Mouse (Mus musculus) kidney, embryonic 14.5 days (tissue): ENCODE results near the gene BC117090. TPM values are rescaled to one million over a fixed set of nuclear protein-coding genes. Genes with fewer than 3 reads are reported as not detected.
"Not testable (repeated sequence)": the region's sequence is repeated elsewhere in the genome, so short reads cannot be mapped to it uniquely, and the experiment has no call there.

Source experiments
- ATAC-seq: fragments of 200-750 bp; cut with Nextera tagmentation; 2 replicates; pipeline ENCODE4 v1.8.0; 2017; ENCODE audit warnings: moderate number of reproducible peaks, mild to moderate bottlenecking, moderate TSS enrichment, moderate library complexity; ENCODE audit not compliant: low FRiP score, low TSS enrichment
- H3K27ac ChIP-seq: fragments of 300-500 bp; sonication (generic); 2 replicates; pipeline ENCODE4 v1.5.1; 2014; ENCODE audit warnings: low read depth, mild to moderate bottlenecking, low read length, moderate library complexity, mixed read lengths
- H3K27me3 ChIP-seq: fragments of 300-500 bp; sonication (generic); 2 replicates; pipeline ENCODE4 v1.6.1; 2014; ENCODE audit warnings: mild to moderate bottlenecking, low read length; ENCODE audit not compliant: control insufficient read depth, insufficient read depth
- H3K36me3 ChIP-seq: fragments of 300-500 bp; sonication (generic); 2 replicates; pipeline ENCODE4 v1.6.1; 2014; ENCODE audit warnings: low read length, mixed read lengths; ENCODE audit not compliant: control insufficient read depth, insufficient read depth
- H3K4me1 ChIP-seq: fragments of 300-500 bp; sonication (generic); 2 replicates; pipeline ENCODE4 v1.6.1; 2014; ENCODE audit warnings: low read length, mixed read lengths; ENCODE audit not compliant: control insufficient read depth, insufficient read depth
- H3K4me2 ChIP-seq: fragments of 300-500 bp; sonication (generic); replicated peaks from 2 replicates; pipeline ENCODE4 v1.6.1; 2014; ENCODE audit warnings: low read depth, mild to moderate bottlenecking, low read length
- H3K4me3 ChIP-seq: fragments of 300-500 bp; sonication (generic); 2 replicates; pipeline ENCODE4 v1.5.1; 2014; ENCODE audit warnings: mild to moderate bottlenecking, low read length
- H3K9ac ChIP-seq: fragments of 300-500 bp; sonication (generic); 2 replicates; pipeline ENCODE4 v1.6.1; 2014; ENCODE audit warnings: low read depth, mild to moderate bottlenecking, low read length, moderate library complexity
- H3K9me3 ChIP-seq: fragments of 300-500 bp; sonication (generic); 2 replicates; pipeline ENCODE4 v1.6.1; 2016; ENCODE audit warnings: low read length; ENCODE audit not compliant: control insufficient read depth
- WGBS: fragments of 180-500 bp; shearing (Covaris S2); extraction: QIAGEN DNeasy Blood & Tissue Kit; methylation state at CpG from one replicate; pipeline ENCODE4 v1.1.7; 2014; 5-methylcytosine and 5-hydroxymethylcytosine counted together
- polyA plus RNA-seq: library from polyadenylated mRNA; unstranded; fragments of >200 nt; fragmentation: Nextera tagmentation; extraction: Ambion mirVana; gene quantifications from 2 replicates; pipeline ENCODE4 v1.2.1, GENCODE M21; 2014

BC117090 gene
- polyA plus RNA-seq: not detected in 2 replicates

- ATAC-seq: no peak
- no peak within 1 kb of the TSS for H3K4me2 ChIP-seq
- H3K4me1 ChIP-seq: no peaks in the 10 kb centered on the region
- H3K27ac ChIP-seq: no peak within 1 kb of the TSS
- H3K4me3 ChIP-seq: no peak within 1 kb of the TSS
- 78% methylated on average over 3 of the region's 3 CpGs for WGBS
- H3K9me3 ChIP-seq: no peaks in the 10 kb centered on the region
- H3K36me3 ChIP-seq: no peaks in the 10 kb centered on the region
- no peaks in the 10 kb centered on the region for H3K27me3 ChIP-seq
- H3K9ac ChIP-seq: no peak within 1 kb of the TSS
Observed at GRCm38 (mm10) chr16:36334232-36334631, at the start of gene BC117090. TSS of gene BC117090 (minus strand) at chr16:36334332.

GRCm38 (mm10) chr16:36367648-36368047 is 33.5 kb upstream of the BC117090 start, which contains the start of gene BC100530:
TSS of gene BC100530 (minus strand) at chr16:36367748.
- 73% methylated on average over 3 of the region's 3 CpGs for WGBS
- ATAC-seq: not testable (repeated sequence)

GRCm38 (mm10) chr16:36337171-36337570 is 3.0 kb upstream of the BC117090 start:
- H3K27me3 ChIP-seq: no peaks in the 10 kb centered on the region
- H3K4me3 ChIP-seq: no peak overlapping the region
- H3K4me2 ChIP-seq: no peak overlapping the region
- WGBS: 62% methylated on average over 2 of the region's 2 CpGs
- no peaks in the 10 kb centered on the region for H3K9me3 ChIP-seq
- no peak overlapping the region for H3K9ac ChIP-seq
- H3K4me1 ChIP-seq: no peaks in the 10 kb centered on the region
- no peak overlapping the region for H3K27ac ChIP-seq
- ATAC-seq: no peak
- no peaks in the 10 kb centered on the region for H3K36me3 ChIP-seq

More at GRCm38 (mm10) chr16:36367648-36368047, 33.5 kb upstream of the BC117090 start, which contains the start of gene BC100530:
- not testable (repeated sequence) for H3K27me3 ChIP-seq, H3K4me1 ChIP-seq, H3K4me3 ChIP-seq, H3K4me2 ChIP-seq, H3K9ac ChIP-seq, H3K27ac ChIP-seq, H3K9me3 ChIP-seq, H3K36me3 ChIP-seq

GRCm38 (mm10) chr16:36319286-36319685 is 14.8 kb downstream of the BC117090 start:
- Histone ChIP-seq H3K4me1 (no peaks in the 10 kb centered on the region), H3K9ac (no peak overlapping the region), H3K9me3 (no peaks in the 10 kb centered on the region), H3K27me3 (no peaks in the 10 kb centered on the region), H3K27ac (no peak overlapping the region), H3K4me2 (no peak overlapping the region), H3K4me3 (no peak overlapping the region), H3K36me3 (no peaks in the 10 kb centered on the region)
- no peak for ATAC-seq

- H3K4me3 ChIP-seq, H3K27me3 ChIP-seq, ATAC-seq, H3K9me3 ChIP-seq, H3K4me1 ChIP-seq, H3K9ac ChIP-seq, H3K36me3 ChIP-seq, H3K4me2 ChIP-seq, H3K27ac ChIP-seq: not testable (repeated sequence)
- WGBS: 80% methylated on average over 6 of the region's 6 CpGs
Observed at GRCm38 (mm10) chr16:36316111-36316510, 18.0 kb downstream of the BC117090 start.

GRCm38 (mm10) chr16:36307631-36308030 is 26.5 kb downstream of the BC117090 start:
- H3K4me2 ChIP-seq: no peak overlapping the region
- H3K9ac ChIP-seq: no peak overlapping the region

GRCm38 (mm10) chr16:36289140-36289539 is 45.0 kb downstream of the BC117090 start:
- H3K27ac ChIP-seq: no peak overlapping the region
- no peak overlapping the region for H3K4me2 ChIP-seq
- WGBS: 80% methylated on average over 4 of the region's 4 CpGs
- ATAC-seq: no peak
- no peaks in the 10 kb centered on the region for H3K9me3 ChIP-seq
- no peak overlapping the region for H3K9ac ChIP-seq
- H3K4me3 ChIP-seq: no peak overlapping the region
- H3K27me3 ChIP-seq: no peaks in the 10 kb centered on the region
- no peaks in the 10 kb centered on the region for H3K4me1 ChIP-seq
- H3K36me3 ChIP-seq: no peaks in the 10 kb centered on the region

More at GRCm38 (mm10) chr16:36307631-36308030, 26.5 kb downstream of the BC117090 start:
- Histone ChIP-seq H3K27me3 (no peaks in the 10 kb centered on the region), H3K4me1 (no peaks in the 10 kb centered on the region), H3K36me3 (no peaks in the 10 kb centered on the region), H3K4me3 (no peak overlapping the region), H3K27ac (no peak overlapping the region), H3K9me3 (no peaks in the 10 kb centered on the region)
- 79% methylated on average over 4 of the region's 4 CpGs for WGBS
- no peak for ATAC-seq

GRCm38 (mm10) chr16:36276796-36277195 is 57.3 kb downstream of the BC117090 start, which contains the start of gene Stfa1:
TSS of gene Stfa1 (plus strand) at chr16:36276951.
- H3K9ac ChIP-seq, ATAC-seq, H3K4me1 ChIP-seq, H3K27ac ChIP-seq, H3K27me3 ChIP-seq, H3K4me2 ChIP-seq, H3K9me3 ChIP-seq, H3K36me3 ChIP-seq, H3K4me3 ChIP-seq: not testable (repeated sequence)
- WGBS: 88% methylated on average over 4 of the region's 4 CpGs
